Mouse (Mus musculus) testis, postnatal 14 days (tissue): ENCODE data around the gene Gm11009.
"Not testable (repeated sequence)": the region's sequence is repeated elsewhere in the genome, so short reads cannot be mapped to it uniquely, and the experiment has no call there.

Experiments used
- DNase-seq: peaks from one replicate; pipeline ENCODE4 v3.0.0; 2021; ENCODE audit warnings: low spot score

The Gm11009 gene

DNA sequence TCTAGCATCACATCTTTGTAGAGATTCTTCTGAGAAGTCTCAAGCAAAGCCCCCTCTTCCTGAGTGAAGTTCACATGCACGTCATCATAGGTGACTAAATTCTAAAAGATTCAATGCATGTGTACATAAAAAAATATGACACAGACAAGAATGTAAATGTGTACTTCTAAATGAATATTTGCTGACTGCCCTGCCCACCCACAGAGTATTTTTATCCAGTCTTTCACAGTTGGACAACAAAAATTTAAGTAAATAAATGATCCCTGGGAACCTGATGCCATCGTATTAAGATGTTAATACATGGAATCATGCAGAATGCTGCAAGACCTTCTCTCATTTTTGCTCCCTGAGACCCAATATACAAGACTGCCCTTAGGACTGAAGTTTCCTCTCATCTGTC, at the start of gene Gm11009:
Gm11009 (minus strand) TSS at position 101 of the 400 bp plus-strand sequence.
- not testable (repeated sequence) for DNase-seq
